Mouse (Mus musculus): ENCODE measurements around the gene Gm10800. TPM values are rescaled to one million over a fixed set of nuclear protein-coding genes. Genes with fewer than 3 reads are reported as not detected.
"Not testable (repeated sequence)": the region's sequence is repeated elsewhere in the genome, so short reads cannot be mapped to it uniquely, and the experiment has no call there.

The Gm10800 gene
- polyA plus RNA-seq (2021) = 0.18 TPM

GRCm38 (mm10) chr2:98667201-98667600, at the start of gene Gm10800:
Gene Gm10800, minus strand, starts transcription at chr2:98667301.
- CTCF ChIA-PET = not testable (repeated sequence)

GRCm38 (mm10) chr2:98697533-98697932, 30.4 kb upstream of the Gm10800 start:
- DNase-seq (ENCODE audit: low read depth, low spot score) = no peak
- in situ Hi-C loops (cut with MboI; ENCODE audit: low pct_unique_long_range_greater_than_20kb) = no loop called here
- ChIA-PET CTCF (no interaction called here), POLR2A (no interaction called here)
- no peak for TF ChIP-seq CTCF (IDR thresholded peaks at IDR 0.05)
- ATAC-seq = no peak
- no peaks in the 10 kb centered on the region for H3K27me3 ChIP-seq

More at GRCm38 (mm10) chr2:98667201-98667600, at the start of gene Gm10800:
- POLR2A ChIA-PET; in situ Hi-C loops (cut with MboI; ENCODE audit: low pct_unique_long_range_greater_than_20kb); DNase-seq (ENCODE audit: low read depth, low spot score); ATAC-seq; H3K27me3 ChIP-seq: not testable (repeated sequence)

DNA sequence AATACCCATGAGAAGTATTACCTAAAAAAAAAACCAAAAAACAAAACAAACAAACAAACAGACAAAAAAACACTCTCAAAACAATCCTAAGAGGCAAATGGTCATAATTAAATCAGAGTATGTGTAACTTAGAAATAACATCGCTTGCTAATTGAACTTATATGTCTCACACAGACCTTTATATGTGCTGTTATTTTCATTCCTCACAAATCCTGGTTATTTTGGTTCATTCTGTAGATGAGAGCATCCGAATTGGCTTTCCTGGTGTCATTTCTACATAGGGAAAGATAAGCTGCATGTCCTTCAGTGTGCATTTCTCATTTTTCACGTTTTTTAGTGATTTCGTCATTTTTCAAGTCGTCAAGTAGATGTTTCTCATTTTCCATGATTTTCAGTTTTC, 5.2 kb downstream of the Gm10800 start, which contains the start of gene Gm10801:
Gene Gm10801, plus strand, starts transcription at position 301 of the 400 bp plus-strand sequence.
- H3K27me3 ChIP-seq; CTCF ChIA-PET; DNase-seq (ENCODE audit: low read depth, low spot score); POLR2A ChIA-PET; ATAC-seq; in situ Hi-C loops (cut with MboI; ENCODE audit: low pct_unique_long_range_greater_than_20kb): not testable (repeated sequence)

Other genes starting within 250 kb of the Gm10800 start
- not detected for gene Gm10801, start 5.1 kb downstream of the Gm10800 start, polyA plus RNA-seq (2021)